Mouse (Mus musculus) spleen, adult 2 months (tissue): ENCODE data around the gene Grhl3.

ENCODE experiments used
- CTCF ChIP-seq: fragments of 200-500 bp; IDR thresholded peaks from 2 replicates; pipeline ENCODE4 v1.5.1; 2011; ENCODE audit warnings: mild to moderate bottlenecking, inconsistent platforms; ENCODE audit not compliant: insufficient read depth, insufficient read length, insufficient replicate concordance; ENCODE audit errors: extremely low read depth
- POLR2A ChIP-seq: fragments of 200-500 bp; IDR thresholded peaks from 2 replicates; pipeline ENCODE4 v1.6.1; 2011; ENCODE audit warnings: low read depth, low read length, inconsistent platforms

- TF ChIP-seq POLR2A (no peak), CTCF (peak; percentile 85; the same call in 1 of the 2 replicates)
These were observed 56.8 kb downstream of the Grhl3 start for GRCm38 (mm10) chr4:135516351-135517316.
